Mouse (Mus musculus): Measurements from ENCODE around the gene Vmn1r42.
"Not testable (repeated sequence)": the region's sequence is repeated elsewhere in the genome, so short reads cannot be mapped to it uniquely, and the experiment has no call there.

The Vmn1r42 gene

GRCm38 (mm10) chr6:89876313-89876712 lies at the start of gene Vmn1r42, which contains the start of gene Vmn1r43:
TSS of gene Vmn1r42 (minus strand) at chr6:89876413.
TSS of gene Vmn1r43 (minus strand) at chr6:89876413.
- not testable (repeated sequence) for DNase-seq (ENCODE audit: low read depth, low spot score)

GRCm38 (mm10) chr6:89883812-89884211 lies 7.6 kb upstream of the Vmn1r42 start:
- no peak for DNase-seq (ENCODE audit: low read depth, low spot score)

GRCm38 (mm10) chr6:89883360-89883759 lies 7.1 kb upstream of the Vmn1r42 start, which contains the start of gene Vmn1r44:
TSS of gene Vmn1r44 (plus strand) at chr6:89883660.
- no peak for DNase-seq (ENCODE audit: low read depth, low spot score)

GRCm38 (mm10) chr6:89880867-89881266 lies 4.7 kb upstream of the Vmn1r42 start:
- DNase-seq (ENCODE audit: low read depth, low spot score), result no peak

- no peak for DNase-seq (ENCODE audit: low read depth, low spot score)
These were observed 750 bp upstream of the Vmn1r42 start for GRCm38 (mm10) chr6:89876963-89877362.

- no peak for DNase-seq (ENCODE audit: low read depth, low spot score)
These were observed 8.2 kb downstream of the Vmn1r42 start for GRCm38 (mm10) chr6:89867976-89868375.

- no peak for DNase-seq (ENCODE audit: low read depth, low spot score)
These were observed 8.9 kb downstream of the Vmn1r42 start for GRCm38 (mm10) chr6:89867276-89867675.

GRCm38 (mm10) chr6:89863792-89864191 lies 12.4 kb downstream of the Vmn1r42 start:
- no peak for DNase-seq (ENCODE audit: low read depth, low spot score)

- DNase-seq (ENCODE audit: low read depth, low spot score), result no peak
These were observed 16.4 kb downstream of the Vmn1r42 start for GRCm38 (mm10) chr6:89859839-89860238.

- DNase-seq (ENCODE audit: low read depth, low spot score), result no peak
These were observed 18.7 kb downstream of the Vmn1r42 start for GRCm38 (mm10) chr6:89857552-89857951.

Data from CD4-positive, CD25-positive, alpha-beta regulatory T cell, adult 2 months (primary cell).